Mouse (Mus musculus) CH12.LX (cell line): Measurements from ENCODE around the gene Megf8. TPM values are rescaled to one million over a fixed set of nuclear protein-coding genes. Genes with fewer than 3 reads are reported as not detected.

ENCODE experiments used
- DNase-seq: peaks from one replicate; pipeline ENCODE4 v3.0.0-alpha.2; 2013; ENCODE audit errors: extremely low read depth
- H3K27ac ChIP-seq: 2 replicates; pipeline ENCODE4 v1.5.1; 2012; ENCODE audit warnings: low read depth, mild to moderate bottlenecking, control low read depth, moderate library complexity; ENCODE audit not compliant: insufficient read depth
- H3K27me3 ChIP-seq: replicated peaks from 2 replicates; pipeline ENCODE3; 2012; ENCODE audit warnings: inconsistent platforms
- H3K36me3 ChIP-seq, 2 experiments: replicated peaks in 1 of 2; 2 replicates each; pipeline versions ENCODE3 to v1.6.1; 2012; ENCODE audit warnings: inconsistent platforms in 1 of 2, low read length in 1 of 2, mild to moderate bottlenecking in 1 of 2, mixed read lengths in 1 of 2, moderate library complexity in 1 of 2; ENCODE audit not compliant: control insufficient read depth in 1 of 2, insufficient read depth in 1 of 2
- H3K4me1 ChIP-seq, 2 experiments: 2 replicates each; pipeline ENCODE4 v1.6.1; 2012; ENCODE audit warnings: inconsistent platforms in 1 of 2, moderate library complexity in 1 of 2; ENCODE audit not compliant: insufficient read depth in 2 of 2, control insufficient read depth in 1 of 2
- H3K4me2 ChIP-seq: 2 replicates; pipeline ENCODE4 v1.6.1; 2012; ENCODE audit warnings: low read depth, mild to moderate bottlenecking, control low read depth; ENCODE audit not compliant: poor library complexity, insufficient read depth, severe bottlenecking
- H3K4me3 ChIP-seq, 3 experiments: fragments of 150-350 bp in 1 of 3; sonication (generic) in 1 of 3; replicated peaks in 1 of 3; 2 replicates each; pipeline versions ENCODE3 to v1.5.1; 2011 to 2012; ENCODE audit warnings: low read depth in 2 of 3, low read length in 2 of 3, mild to moderate bottlenecking in 2 of 3, moderate library complexity in 2 of 3, control low read depth in 1 of 3, improper control_type of control experiment in 1 of 3, inconsistent platforms in 1 of 3, mixed read lengths in 1 of 3; ENCODE audit not compliant: poor library complexity in 1 of 3
- H3K79me2 ChIP-seq: replicated peaks from 2 replicates; pipeline ENCODE4 v1.6.1; 2012; ENCODE audit warnings: mild to moderate bottlenecking, moderate library complexity; ENCODE audit not compliant: control insufficient read depth, poor library complexity, insufficient read depth, severe bottlenecking; ENCODE audit errors: extremely low read depth
- H3K9ac ChIP-seq: 2 replicates; pipeline ENCODE4 v1.6.1; 2012; ENCODE audit warnings: low read depth, mild to moderate bottlenecking, control low read depth, moderate library complexity; ENCODE audit not compliant: insufficient read depth
- H3K9me3 ChIP-seq: replicated peaks from 2 replicates; pipeline ENCODE3; 2012; ENCODE audit warnings: low read length, inconsistent platforms, mixed read lengths
- CHD2 ChIP-seq: IDR thresholded peaks from 2 replicates; pipeline ENCODE4 v1.6.1; 2011; ENCODE audit warnings: low read length, improper control_type of control experiment
- ELF1 ChIP-seq: IDR thresholded peaks from 2 replicates; pipeline ENCODE4 v1.6.1; 2014; ENCODE audit warnings: low read depth, mild to moderate bottlenecking, inconsistent platforms, low read length, improper control_type of control experiment
- EP300 ChIP-seq: IDR thresholded peaks from 2 replicates; pipeline ENCODE4 v1.6.1; 2011; ENCODE audit warnings: low read length, improper control_type of control experiment
- ETS1 ChIP-seq: conservative IDR thresholded peaks from 2 replicates; pipeline ENCODE4 v1.6.1; 2012; ENCODE audit warnings: low read depth, mild to moderate bottlenecking, inconsistent platforms, low read length, improper control_type of control experiment, moderate library complexity
- HCFC1 ChIP-seq: IDR thresholded peaks from 2 replicates; pipeline ENCODE4 v1.6.1; 2012; ENCODE audit warnings: low read depth, mild to moderate bottlenecking, inconsistent platforms, low read length, improper control_type of control experiment
- IRF4 ChIP-seq: IDR thresholded peaks from 2 replicates; pipeline ENCODE4 v1.6.1; 2014; ENCODE audit warnings: low read depth, mild to moderate bottlenecking, inconsistent platforms, low read length, improper control_type of control experiment
- MAFK ChIP-seq: IDR thresholded peaks from 2 replicates; pipeline ENCODE4 v1.6.1; 2011; ENCODE audit warnings: low read length, improper control_type of control experiment; ENCODE audit not compliant: insufficient replicate concordance
- MAX ChIP-seq: IDR thresholded peaks from 2 replicates; pipeline ENCODE4 v1.6.1; 2011; ENCODE audit warnings: low read length, improper control_type of control experiment
- MEF2A ChIP-seq: IDR thresholded peaks from 2 replicates; pipeline ENCODE4 v1.6.1; 2014; ENCODE audit warnings: low read depth, mild to moderate bottlenecking, inconsistent platforms, low read length, improper control_type of control experiment, borderline replicate concordance
- MXI1 ChIP-seq: IDR thresholded peaks from 2 replicates; pipeline ENCODE4 v1.6.1; 2011; ENCODE audit warnings: mild to moderate bottlenecking, low read depth, low read length, improper control_type of control experiment
- NELFE ChIP-seq: IDR thresholded peaks from 2 replicates; pipeline ENCODE4 v1.6.1; 2011; ENCODE audit warnings: low read depth, low read length, improper control_type of control experiment
- NRF1 ChIP-seq: IDR thresholded peaks from 2 replicates; pipeline ENCODE4 v1.6.1; 2014; ENCODE audit warnings: low read depth, mild to moderate bottlenecking, inconsistent platforms, low read length, improper control_type of control experiment, moderate library complexity
- POLR2A ChIP-seq: IDR thresholded peaks from 2 replicates; pipeline ENCODE4 v1.6.1; 2011; ENCODE audit warnings: low read depth, mild to moderate bottlenecking, improper control_type of control experiment, low read length
- RAD21 ChIP-seq: IDR thresholded peaks from 2 replicates; pipeline ENCODE4 v1.6.1; 2011; ENCODE audit warnings: low read depth, mild to moderate bottlenecking, low read length, improper control_type of control experiment, moderate library complexity
- SIN3A ChIP-seq: IDR thresholded peaks from 2 replicates; pipeline ENCODE4 v1.6.1; 2012; ENCODE audit warnings: low read length, improper control_type of control experiment, inconsistent platforms
- SMC3 ChIP-seq: IDR thresholded peaks from 2 replicates; pipeline ENCODE4 v1.6.1; 2011; ENCODE audit warnings: low read depth, low read length, improper control_type of control experiment
- TBP ChIP-seq: conservative IDR thresholded peaks from 2 replicates; pipeline ENCODE4 v1.6.1; 2011; ENCODE audit warnings: low read depth, low read length, improper control_type of control experiment
- TCF12 ChIP-seq: IDR thresholded peaks from 2 replicates; pipeline ENCODE4 v1.6.1; 2014; ENCODE audit warnings: low read depth, mild to moderate bottlenecking, inconsistent platforms, low read length, improper control_type of control experiment
- UBTF ChIP-seq: IDR thresholded peaks from 2 replicates; pipeline ENCODE4 v1.6.1; 2012; ENCODE audit warnings: low read depth, mild to moderate bottlenecking, inconsistent platforms, low read length, improper control_type of control experiment, moderate library complexity
- USF2 ChIP-seq: conservative IDR thresholded peaks from 2 replicates; pipeline ENCODE4 v1.6.1; 2011; ENCODE audit warnings: low read depth, low read length, improper control_type of control experiment
- dilution Hi-C: fragments of 300-500 bp; cut with MboI; formaldehyde crosslinking; loops from 2 replicates; pipeline ENCODE4 v1.14.3; 2020; ENCODE audit warnings: low sequenced_read_pairs; ENCODE audit not compliant: extremely low pct_unique_long_range_greater_than_20kb, extremely low pct_ligation_motif_present
- in situ Hi-C: fragments of 300-500 bp; cut with MboI; formaldehyde crosslinking; loops from 3 replicates; pipeline ENCODE4 v1.14.3; 2019; ENCODE audit warnings: low sequenced_read_pairs, low pct_ligation_motif_present, low pct_unique_long_range_greater_than_20kb, mixed read lengths
- polyA plus RNA-seq: library from polyadenylated mRNA; unstranded; fragments of >175 nt; gene quantifications from 2 replicates; pipeline ENCODE4 v1.2.1, GENCODE M21; 2012; ENCODE audit warnings: low read depth; ENCODE audit not compliant: insufficient read length
- total RNA-seq, 2 experiments: library from RNA; depleted of rRNA; stranded (reverse); fragments of 300-350 nt in 1 of 2; fragments of >200 nt in 1 of 2; gene quantifications; 2 replicates each; pipeline ENCODE4 v1.2.3; 2012 to 2014

Megf8 gene
- total and polyA plus RNA-seq, 3 experiments = 0.62 to 1.7 (median 1.2) TPM

- dilution Hi-C loops = no loop called here
- Histone ChIP-seq H3K27me3 (no peaks in the 10 kb centered on the region), H3K4me3 (no peak overlapping the region), H3K27ac (no peak overlapping the region), H3K9me3 (no peaks in the 10 kb centered on the region), H3K4me2 (no peak overlapping the region), H3K9ac (no peak overlapping the region), H3K36me3 (peaks cover 22 to 69% of the 10 kb centered on the region in 2 experiments), H3K4me1 (peaks cover 19 to 34% of the 10 kb centered on the region in 2 experiments), H3K79me2 (no peaks in the 10 kb centered on the region)
- in situ Hi-C loops = no loop called here
- DNase-seq = no peak
- TF ChIP-seq POLR2A = no peak
- no peak for TF ChIP-seq IRF4
- TF ChIP-seq EP300 = no peak
- no peak for TF ChIP-seq ETS1
- TF ChIP-seq MEF2A = no peak
- TF ChIP-seq ELF1 = no peak
- TF ChIP-seq UBTF = no peak
- no peak for TF ChIP-seq TCF12
- no peak for TF ChIP-seq SMC3
- no peak for TF ChIP-seq NRF1
- no peak for TF ChIP-seq MAFK
- no peak for TF ChIP-seq RAD21
- TF ChIP-seq MXI1 = no peak
- TF ChIP-seq CHD2 = no peak
- TF ChIP-seq SIN3A = no peak
- TF ChIP-seq, all 38 proteins: peak for 0
These were observed 68.3 kb downstream of the Megf8 start for GRCm38 (mm10) chr7:25385259-25385658.

GRCm38 (mm10) chr7:25385850-25386555, 69.0 kb downstream of the Megf8 start:
- peak; percentile 71 for DNase-seq
- Histone ChIP-seq H3K36me3 (peaks cover 19 to 66% of the 10 kb centered on the region in 2 experiments), H3K9me3 (no peaks in the 10 kb centered on the region), H3K27ac (peak overlapping the region; percentile 70), H3K27me3 (no peaks in the 10 kb centered on the region), H3K4me2 (peak overlapping the region; percentile 4; the same call in 1 of the 2 replicates), H3K4me3 (no peak overlapping the region), H3K79me2 (no peaks in the 10 kb centered on the region), H3K9ac (peak overlapping the region; percentile 13; the same call in 1 of the 2 replicates), H3K4me1 (peaks cover 19 to 32% of the 10 kb centered on the region in 2 experiments)
- TF ChIP-seq MAX (peak; percentile 26; the same call in 1 of the 2 replicates), HCFC1 (0 out of 2 replicates have a peak, but pooled peaks have one; percentile 7), EP300 (peak; percentile 8; the same call in 1 of the 2 replicates), SIN3A (0 out of 2 replicates have a peak, but pooled peaks have one; percentile 32), TCF12 (peak; percentile 21; the same call in 1 of the 2 replicates), NELFE (0 out of 2 replicates have a peak, but pooled peaks have one; percentile 20), MEF2A (no peak), ELF1 (0 out of 2 replicates have a peak, but pooled peaks have one; percentile 22), IRF4 (peak; percentile 59), TBP (0 out of 2 replicates have a peak, but pooled peaks have one; percentile 33), USF2 (no peak)
- dilution Hi-C loops (no loop called here), in situ Hi-C loops (no loop called here)
